Mouse (Mus musculus) thymus, adult 2 months (tissue): ENCODE data around the gene 6430550D23Rik. TPM values are rescaled to one million over a fixed set of nuclear protein-coding genes. Genes with fewer than 3 reads are reported as not detected.

Experiments
- DNase-seq: peaks from one replicate; pipeline ENCODE4 v3.0.0; 2021
- H3K27ac ChIP-seq: fragments of 200-500 bp; 2 replicates; pipeline ENCODE4 v1.5.1; 2012; ENCODE audit warnings: low read length, control low read depth; ENCODE audit not compliant: control insufficient read depth, insufficient read depth
- H3K27me3 ChIP-seq: fragments of 200-500 bp; 2 replicates; pipeline ENCODE4 v1.6.1; 2012; ENCODE audit warnings: mild to moderate bottlenecking, low read length, moderate library complexity, mixed read lengths; ENCODE audit not compliant: control insufficient read depth, insufficient read depth
- H3K36me3 ChIP-seq: fragments of 200-500 bp; 2 replicates; pipeline ENCODE4 v1.6.1; 2012; ENCODE audit warnings: mild to moderate bottlenecking, low read length, moderate library complexity; ENCODE audit not compliant: control insufficient read depth, insufficient read depth
- H3K4me1 ChIP-seq: fragments of 200-500 bp; replicated peaks from 2 replicates; pipeline ENCODE4 v1.6.1; 2012; ENCODE audit warnings: low read length; ENCODE audit not compliant: control insufficient read depth, insufficient read depth
- H3K4me3 ChIP-seq: fragments of 200-500 bp; 2 replicates; pipeline ENCODE4 v1.5.1; 2012; ENCODE audit warnings: mild to moderate bottlenecking, low read length, control low read depth, moderate library complexity; ENCODE audit not compliant: control insufficient read depth, insufficient read depth
- CTCF ChIP-seq: fragments of 200-500 bp; IDR thresholded peaks from 2 replicates; pipeline ENCODE4 v1.5.1; 2012; ENCODE audit warnings: mild to moderate bottlenecking, control low read depth, low read length, moderate library complexity, borderline replicate concordance; ENCODE audit not compliant: control insufficient read depth, poor library complexity, insufficient read depth; ENCODE audit errors: extremely low read depth
- POLR2A ChIP-seq: fragments of 200-500 bp; IDR thresholded peaks from 2 replicates; pipeline ENCODE4 v1.6.1; 2012; ENCODE audit warnings: mild to moderate bottlenecking, low read length, control low read depth, moderate library complexity; ENCODE audit not compliant: control insufficient read depth, poor library complexity, insufficient read depth; ENCODE audit errors: extremely low read depth
- WGBS: fragments of 180-500 bp; shearing (Covaris S2); methylation state at CpG from one replicate; pipeline ENCODE4 v1.1.7; 2018; 5-methylcytosine and 5-hydroxymethylcytosine counted together
- polyA plus RNA-seq: library from polyadenylated mRNA; depleted of rRNA; stranded (reverse); fragments of >200 nt; gene quantifications from 2 replicates; pipeline ENCODE4 v1.2.3, GENCODE M21; 2012

Gene 6430550D23Rik
- polyA plus RNA-seq, 1 experiment: 4.2 TPM

DNA sequence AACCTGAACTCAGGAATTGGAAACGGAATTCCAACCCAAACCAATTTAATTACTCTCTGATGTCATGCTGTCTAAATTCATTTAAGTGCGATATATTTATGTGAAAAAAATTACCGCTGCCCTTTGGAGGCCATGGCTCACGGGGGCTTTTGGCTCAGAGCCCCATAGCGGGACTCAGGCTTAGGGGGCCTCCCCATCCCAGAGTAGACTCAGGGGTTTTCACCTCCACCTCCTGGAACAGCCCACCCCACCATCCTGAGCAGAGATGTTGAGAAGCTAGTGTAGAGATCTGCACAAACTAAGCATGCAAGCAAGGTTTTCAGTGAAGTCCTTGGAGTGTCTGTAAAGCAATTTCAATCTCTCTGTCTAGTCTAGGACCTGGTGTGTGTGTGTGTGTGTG, 62.2 kb downstream of the 6430550D23Rik start:
- 99% methylated on average over 5 of the region's 5 CpGs for WGBS
- H3K4me1 ChIP-seq: no peaks in the 10 kb centered on the region
- TF ChIP-seq CTCF (no peak), POLR2A (no peak)
- no peaks in the 10 kb centered on the region for H3K36me3 ChIP-seq
- H3K4me3 ChIP-seq: no peak overlapping the region
- H3K27ac ChIP-seq: no peak overlapping the region
- H3K27me3 ChIP-seq: no peaks in the 10 kb centered on the region
- no peak for DNase-seq

DNA sequence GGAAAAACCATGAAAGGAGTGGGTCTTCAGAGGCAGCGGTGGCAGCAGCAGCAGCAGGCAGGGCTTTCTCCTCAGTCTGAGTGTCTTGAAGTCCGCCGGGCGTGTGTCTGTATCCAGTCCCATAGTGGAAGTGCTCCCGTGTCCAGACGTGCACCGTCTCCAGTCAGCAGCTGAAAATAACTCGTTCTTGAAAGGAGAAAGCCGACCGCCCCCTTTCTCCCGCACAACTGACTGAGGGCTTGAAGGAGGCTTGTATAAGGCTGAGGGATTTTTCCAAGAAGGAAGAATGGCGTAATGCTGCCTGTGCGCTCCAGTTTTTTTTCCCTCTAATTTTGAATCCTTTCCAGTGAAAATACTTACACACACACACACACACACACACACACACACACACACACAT, 62.7 kb downstream of the 6430550D23Rik start, which contains the start of gene Gdf5:
Gdf5 (minus strand) TSS at position 244 of the 400 bp plus-strand sequence.
- H3K4me3 ChIP-seq: no peak within 1 kb of the TSS
- WGBS: 86% methylated on average over 13 of the region's 13 CpGs
- H3K36me3 ChIP-seq: no peaks in the 10 kb centered on the region
- H3K27ac ChIP-seq: no peak within 1 kb of the TSS
- no peak for DNase-seq
- TF ChIP-seq POLR2A (no peak), CTCF (no peak)
- no peaks in the 10 kb centered on the region for H3K4me1 ChIP-seq
- no peaks in the 10 kb centered on the region for H3K27me3 ChIP-seq

DNA sequence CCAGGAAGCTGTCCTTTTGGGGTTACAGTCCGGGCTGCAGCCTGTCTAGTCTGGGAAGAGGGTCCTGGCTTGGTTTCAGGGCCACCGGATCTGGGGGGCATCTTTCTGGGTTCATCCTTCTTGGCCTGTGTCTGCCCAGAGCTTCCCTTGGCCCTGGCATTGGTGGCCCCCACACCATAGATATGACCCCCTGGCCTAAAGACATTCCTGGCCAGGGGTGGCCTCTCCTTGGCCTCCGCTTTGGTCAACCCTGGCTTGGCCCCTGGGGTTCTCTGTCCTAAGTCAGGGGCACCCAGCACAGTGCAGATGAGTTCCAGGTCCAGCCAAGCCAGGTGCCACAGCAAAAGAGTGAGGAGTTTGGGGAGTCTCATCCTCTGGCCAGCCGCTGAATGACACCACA, 63.1 kb downstream of the 6430550D23Rik start:
- Histone ChIP-seq H3K27me3 (no peaks in the 10 kb centered on the region), H3K4me3 (no peak overlapping the region), H3K36me3 (no peaks in the 10 kb centered on the region), H3K27ac (no peak overlapping the region), H3K4me1 (no peaks in the 10 kb centered on the region)
- DNase-seq: no peak
- 86% methylated on average over 4 of the region's 4 CpGs for WGBS
- TF ChIP-seq CTCF (no peak), POLR2A (no peak)

DNA sequence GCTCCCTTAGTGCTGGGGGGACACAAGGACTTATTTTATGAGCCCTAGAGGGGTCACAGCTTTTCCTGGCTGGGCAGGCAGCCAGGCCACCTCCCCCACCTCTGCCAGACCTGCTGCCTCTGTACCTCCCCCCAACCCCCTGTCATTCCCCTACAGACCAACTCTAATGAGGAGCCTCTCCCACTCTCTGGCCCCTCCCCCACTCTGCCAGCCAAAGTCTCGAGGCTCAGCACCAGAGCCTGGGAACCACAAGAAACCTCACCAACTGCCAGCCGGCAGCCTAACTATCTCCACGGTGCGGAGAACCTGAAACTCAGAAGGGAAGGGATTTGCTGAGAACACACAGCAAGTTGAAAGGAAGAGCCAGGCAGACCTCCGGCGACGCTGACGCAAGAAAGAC, 64.3 kb downstream of the 6430550D23Rik start:
- Histone ChIP-seq H3K27ac (no peak overlapping the region), H3K36me3 (no peaks in the 10 kb centered on the region), H3K4me1 (no peaks in the 10 kb centered on the region), H3K4me3 (no peak overlapping the region), H3K27me3 (no peaks in the 10 kb centered on the region)
- WGBS: 40% methylated on average over 8 of the region's 8 CpGs
- no peak for DNase-seq
- TF ChIP-seq CTCF (no peak), POLR2A (no peak)

DNA sequence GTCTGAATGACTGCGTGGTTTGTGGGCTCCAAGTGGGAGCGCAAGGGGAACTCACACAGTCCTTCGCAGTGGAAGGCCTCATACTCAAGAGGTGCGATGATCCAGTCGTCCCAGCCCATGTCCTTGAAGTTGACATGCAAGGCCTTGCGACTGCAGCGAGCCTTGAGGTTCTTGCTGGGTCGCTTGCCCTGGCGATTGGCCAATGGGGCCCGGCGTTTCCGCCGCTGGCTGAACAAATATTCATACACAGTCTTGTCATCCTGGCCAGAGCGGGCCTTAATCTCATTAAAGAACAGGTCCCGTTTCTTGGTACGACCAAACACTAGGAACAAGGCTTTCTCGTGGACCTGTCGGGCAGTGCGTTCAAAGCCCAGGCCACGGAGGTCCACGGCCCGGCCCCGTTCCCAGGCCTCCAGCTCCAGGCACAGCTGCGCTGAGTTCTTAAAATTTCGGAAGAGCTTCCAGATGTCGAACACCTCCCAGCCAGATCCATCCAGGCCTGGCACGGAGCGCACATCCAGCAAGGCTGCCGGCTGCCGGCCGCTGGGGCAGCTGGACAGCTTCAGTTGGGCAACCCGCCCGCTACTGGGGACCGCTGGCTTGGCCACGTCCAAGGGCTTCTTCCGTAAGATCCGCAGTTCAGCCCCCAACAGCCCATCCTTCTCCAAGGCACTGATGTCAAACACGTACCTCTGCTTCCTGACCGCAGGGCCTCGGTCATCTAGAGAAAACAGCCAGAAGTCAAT, 65.9 kb downstream of the 6430550D23Rik start:
- DNase-seq: no peak
- no peak for TF ChIP-seq CTCF
- TF ChIP-seq POLR2A: no peak
- H3K27me3 ChIP-seq: no peaks in the 10 kb centered on the region

DNA sequence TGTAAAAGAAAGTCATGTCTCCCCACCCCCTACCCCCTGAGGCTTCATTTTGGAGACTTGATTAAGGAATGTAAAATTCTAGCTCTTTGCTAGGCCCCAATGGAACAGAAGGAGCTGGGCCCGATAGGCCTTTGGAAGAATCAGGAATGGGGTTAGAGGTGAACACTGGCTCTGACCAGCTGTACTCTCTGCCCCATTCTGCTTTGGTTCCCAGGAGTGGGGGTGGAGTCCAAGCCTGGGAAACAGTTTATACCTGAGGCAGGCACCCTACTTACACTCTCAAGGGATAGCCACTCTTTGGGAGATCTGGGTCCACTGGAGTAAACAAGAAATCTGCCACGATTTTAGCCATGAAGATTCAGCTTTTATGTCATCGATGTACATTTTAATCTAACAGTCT, 67.1 kb downstream of the 6430550D23Rik start, which contains the start of gene Gm15557:
Gm15557 (plus strand) TSS at position 48 of the 400 bp plus-strand sequence.
- Histone ChIP-seq H3K4me3 (no peak within 1 kb of the TSS), H3K4me1 (no peaks in the 10 kb centered on the region), H3K36me3 (no peaks in the 10 kb centered on the region), H3K27me3 (no peaks in the 10 kb centered on the region), H3K27ac (no peak within 1 kb of the TSS)
- 97% methylated on average over 3 of the region's 3 CpGs for WGBS
- TF ChIP-seq POLR2A (no peak), CTCF (no peak)
- no peak for DNase-seq

More for the DNA sequence above, 65.9 kb downstream of the 6430550D23Rik start:
- WGBS: 97% methylated on average over 40 of the region's 40 CpGs
- Histone ChIP-seq H3K36me3 (no peaks in the 10 kb centered on the region), H3K4me1 (no peaks in the 10 kb centered on the region), H3K27ac (no peak overlapping the region), H3K4me3 (no peak overlapping the region)
